Mouse (Mus musculus) intestine, embryonic 14.5 days (tissue): ENCODE measurements around the gene Fam222b. TPM values are rescaled to one million over a fixed set of nuclear protein-coding genes. Genes with fewer than 3 reads are reported as not detected.
A peak's percentile ranks its signal among the peaks of the same experiment; 100 is the strongest.

Experiments
- ATAC-seq: fragments of 200-750 bp; cut with Nextera tagmentation; replicated peaks from 2 replicates; pipeline ENCODE4 v1.8.0; 2017; ENCODE audit warnings: low read depth, moderate number of reproducible peaks, moderate TSS enrichment, moderate library complexity; ENCODE audit not compliant: low FRiP score, low TSS enrichment
- DNase-seq: peaks from one replicate; pipeline ENCODE4 v3.0.0-alpha.2; 2018; ENCODE audit warnings: low spot score
- H3K27ac ChIP-seq: fragments of 300-500 bp; sonication (generic); 2 replicates; pipeline ENCODE4 v1.5.1; 2014; ENCODE audit warnings: low read depth, mild to moderate bottlenecking, control low read depth
- H3K27me3 ChIP-seq: fragments of 300-500 bp; sonication (generic); replicated peaks from 2 replicates; pipeline ENCODE4 v1.6.1; 2014; ENCODE audit warnings: low read length, control low read depth; ENCODE audit not compliant: control insufficient read depth, insufficient read depth
- H3K36me3 ChIP-seq: fragments of 300-500 bp; sonication (generic); 2 replicates; pipeline ENCODE4 v1.6.1; 2014; ENCODE audit warnings: low read length, control low read depth; ENCODE audit not compliant: control insufficient read depth, insufficient read depth
- H3K4me1 ChIP-seq: fragments of 300-500 bp; sonication (generic); replicated peaks from 2 replicates; pipeline ENCODE4 v1.6.1; 2014; ENCODE audit warnings: low read length, control low read depth, mixed read lengths; ENCODE audit not compliant: control insufficient read depth, insufficient read depth
- H3K4me2 ChIP-seq: fragments of 300-500 bp; sonication (generic); 2 replicates; pipeline ENCODE4 v1.6.1; 2014; ENCODE audit warnings: low read length
- H3K4me3 ChIP-seq: fragments of 300-500 bp; sonication (generic); 2 replicates; pipeline ENCODE4 v1.5.1; 2014; ENCODE audit warnings: low read depth, low read length, control low read depth, mixed read lengths
- H3K9ac ChIP-seq: fragments of 300-500 bp; sonication (generic); 2 replicates; pipeline ENCODE4 v1.6.1; 2014; ENCODE audit warnings: mild to moderate bottlenecking, low read length
- H3K9me3 ChIP-seq: fragments of 300-500 bp; sonication (generic); 2 replicates; pipeline ENCODE4 v1.6.1; 2016; ENCODE audit warnings: low read length, control low read depth; ENCODE audit not compliant: control insufficient read depth
- WGBS: fragments of 180-500 bp; shearing (Covaris S2); extraction: QIAGEN DNeasy Blood & Tissue Kit; methylation state at CpG from one replicate; pipeline ENCODE4 v1.1.7; 2014; 5-methylcytosine and 5-hydroxymethylcytosine counted together
- polyA plus RNA-seq: library from polyadenylated mRNA; unstranded; fragments of >200 nt; fragmentation: Nextera tagmentation; extraction: Ambion mirVana; gene quantifications from 2 replicates; pipeline ENCODE4 v1.2.1, GENCODE M21; 2014

Gene Fam222b
- polyA plus RNA-seq, 1 experiment from 2014 or later, result 13.4 TPM

GRCm38 (mm10) chr11:78189234-78190040, 95.0 kb downstream of the Fam222b start:
- H3K36me3 ChIP-seq, result peaks cover 30% of the 10 kb centered on the region
- under 1% methylated on average over 42 of the region's 42 CpGs for WGBS
- H3K9me3 ChIP-seq, result no peaks in the 10 kb centered on the region; the same call in 1 of the 2 replicates
- peak; percentile 90 for DNase-seq
- H3K27me3 ChIP-seq, result no peaks in the 10 kb centered on the region
- peak overlapping the region; percentile 80 for H3K4me3 ChIP-seq
- H3K27ac ChIP-seq, result peak overlapping the region; percentile 99
- H3K9ac ChIP-seq, result peak overlapping the region; percentile 89
- H3K4me1 ChIP-seq, result peaks cover 18% of the 10 kb centered on the region
- H3K4me2 ChIP-seq, result peak overlapping the region; percentile 48
- peak; percentile 52 for ATAC-seq

- ATAC-seq (no peak), DNase-seq (no peak)
- peak overlapping the region; percentile 89 for H3K9ac ChIP-seq
- H3K27ac ChIP-seq, result peak overlapping the region; percentile 99
- WGBS, result 54% methylated on average over 6 of the region's 6 CpGs
- peaks cover 30% of the 10 kb centered on the region for H3K36me3 ChIP-seq
- H3K4me2 ChIP-seq, result peak overlapping the region; percentile 48
- peaks cover 18% of the 10 kb centered on the region for H3K4me1 ChIP-seq
- no peaks in the 10 kb centered on the region; the same call in 1 of the 2 replicates for H3K9me3 ChIP-seq
- peak overlapping the region; percentile 80 for H3K4me3 ChIP-seq
- H3K27me3 ChIP-seq, result no peaks in the 10 kb centered on the region
Observed at GRCm38 (mm10) chr11:78190041-78190440, 95.6 kb downstream of the Fam222b start.

GRCm38 (mm10) chr11:78193113-78193512, 98.7 kb downstream of the Fam222b start, which contains the start of gene Proca1:
TSS of gene Proca1 (plus strand) at chr11:78193392.
- Histone ChIP-seq H3K27me3 (no peaks in the 10 kb centered on the region), H3K4me2 (peak within 1 kb of the TSS; percentile 64), H3K27ac (no peak within 1 kb of the TSS), H3K9me3 (no peaks in the 10 kb centered on the region; the same call in 1 of the 2 replicates), H3K4me1 (peaks cover 12% of the 10 kb centered on the region), H3K4me3 (peak within 1 kb of the TSS; percentile 51), H3K9ac (peak within 1 kb of the TSS; percentile 35; the same call in 1 of the 2 replicates), H3K36me3 (peaks cover 30% of the 10 kb centered on the region)
- ATAC-seq (no peak), DNase-seq (no peak)
- 73% methylated on average over 1 of the region's 1 CpGs for WGBS

- no peaks in the 10 kb centered on the region; the same call in 1 of the 2 replicates for H3K9me3 ChIP-seq
- DNase-seq (peak; percentile 87), ATAC-seq (peak; percentile 75)
- peak overlapping the region; percentile 51 for H3K4me3 ChIP-seq
- H3K27me3 ChIP-seq, result no peaks in the 10 kb centered on the region
- peak overlapping the region; percentile 35; the same call in 1 of the 2 replicates for H3K9ac ChIP-seq
- H3K4me2 ChIP-seq, result peak overlapping the region; percentile 64
- peaks cover 30% of the 10 kb centered on the region for H3K36me3 ChIP-seq
- WGBS, result 2% methylated on average over 30 of the region's 30 CpGs
- H3K4me1 ChIP-seq, result peaks cover 12% of the 10 kb centered on the region
- 0 out of 2 replicates have a peak overlapping the region, but pooled peaks have one; percentile 22 for H3K27ac ChIP-seq
Observed at GRCm38 (mm10) chr11:78194411-78195100, 100.1 kb downstream of the Fam222b start.

- H3K4me3 ChIP-seq, result peak overlapping the region; percentile 51
- H3K4me2 ChIP-seq, result peak overlapping the region; percentile 64
- peaks cover 29% of the 10 kb centered on the region for H3K36me3 ChIP-seq
- no peaks in the 10 kb centered on the region; the same call in 1 of the 2 replicates for H3K9me3 ChIP-seq
- DNase-seq, result no peak
- WGBS, result 51% methylated on average over 23 of the region's 23 CpGs
- peaks cover 4% of the 10 kb centered on the region for H3K4me1 ChIP-seq
- no peak for ATAC-seq
- H3K27ac ChIP-seq, result no peak overlapping the region
- H3K27me3 ChIP-seq, result no peaks in the 10 kb centered on the region
- H3K9ac ChIP-seq, result no peak overlapping the region
Observed at GRCm38 (mm10) chr11:78195101-78195863, 100.8 kb downstream of the Fam222b start.

- Histone ChIP-seq H3K4me1 (0 out of 2 replicates have a peak, but pooled peaks cover 5% of the 10 kb centered on the region), H3K4me3 (no peak overlapping the region), H3K9ac (no peak overlapping the region), H3K27me3 (no peaks in the 10 kb centered on the region), H3K9me3 (no peaks in the 10 kb centered on the region), H3K36me3 (peaks cover 30% of the 10 kb centered on the region), H3K27ac (no peak overlapping the region), H3K4me2 (no peak overlapping the region)
- 82% methylated on average over 3 of the region's 3 CpGs for WGBS
- no peak for DNase-seq
- ATAC-seq, result no peak
Observed at GRCm38 (mm10) chr11:78202372-78202771, 107.9 kb downstream of the Fam222b start.

GRCm38 (mm10) chr11:78204287-78204686, 109.8 kb downstream of the Fam222b start:
- no peak for ATAC-seq

More at GRCm38 (mm10) chr11:78204287-78204686, 109.8 kb downstream of the Fam222b start:
- H3K27me3 ChIP-seq, result no peaks in the 10 kb centered on the region
- WGBS, result 80% methylated on average over 6 of the region's 6 CpGs
- no peak overlapping the region for H3K4me3 ChIP-seq
- H3K9ac ChIP-seq, result no peak overlapping the region
- H3K27ac ChIP-seq, result no peak overlapping the region
- no peak overlapping the region for H3K4me2 ChIP-seq
- H3K9me3 ChIP-seq, result no peaks in the 10 kb centered on the region
- DNase-seq, result no peak
- peaks cover 49% of the 10 kb centered on the region for H3K36me3 ChIP-seq
- H3K4me1 ChIP-seq, result 0 out of 2 replicates have a peak, but pooled peaks cover 5% of the 10 kb centered on the region
